Mouse (Mus musculus): ENCODE measurements around the gene Plxnb1. TPM values are rescaled to one million over a fixed set of nuclear protein-coding genes. Genes with fewer than 3 reads are reported as not detected.

The Plxnb1 gene
- polyA plus RNA-seq, 1 experiment from 2014 or later, result not detected

- no peak overlapping the region for H3K4me3 ChIP-seq (ENCODE audit: inconsistent target)
- peaks cover 9% of the 10 kb centered on the region for H3K36me3 ChIP-seq (ENCODE audit: inconsistent target)
- WGBS (ENCODE audit: missing documents), result 28% methylated on average over 2 of the region's 2 CpGs
- peaks cover 51% of the 10 kb centered on the region for H3K79me2 ChIP-seq (ENCODE audit: inconsistent target)
- H3K27ac ChIP-seq, result no peak overlapping the region
Measured at GRCm38 (mm10) chr9:109084922-109085321, 10.3 kb upstream of the Plxnb1 start.

DNA sequence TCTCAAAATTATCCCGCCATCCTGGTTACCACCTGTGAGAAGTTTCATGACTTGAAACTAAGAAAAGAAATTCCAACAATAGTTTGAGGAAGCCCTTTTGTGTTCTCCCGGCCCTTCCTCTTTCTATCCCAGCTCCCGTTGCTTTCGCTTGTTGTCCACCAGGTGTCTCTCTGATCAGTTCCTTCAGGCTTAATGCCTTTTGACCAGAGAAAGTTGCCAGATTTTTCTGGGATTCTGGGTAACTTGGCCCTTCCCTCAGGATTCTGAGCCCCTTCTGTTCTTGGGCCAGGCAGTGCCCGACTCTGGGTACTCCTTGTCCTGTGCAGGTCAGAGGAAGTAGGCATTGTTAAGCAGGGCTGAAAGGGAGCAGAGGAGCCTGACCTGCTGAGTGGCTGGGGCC lies 7.2 kb upstream of the Plxnb1 start:
- peaks cover 20% of the 10 kb centered on the region for H3K79me2 ChIP-seq (ENCODE audit: inconsistent target)
- H3K27ac ChIP-seq, result no peak overlapping the region
- H3K4me3 ChIP-seq (ENCODE audit: inconsistent target), result no peak overlapping the region
- WGBS (ENCODE audit: missing documents), result 15% methylated on average over 5 of the region's 5 CpGs
- H3K36me3 ChIP-seq (ENCODE audit: inconsistent target), result peaks cover 34% of the 10 kb centered on the region

- H3K27ac ChIP-seq, result no peak overlapping the region
- 95% methylated on average over 15 of the region's 15 CpGs for WGBS (ENCODE audit: missing documents)
Measured at GRCm38 (mm10) chr9:109090446-109090845, 4.7 kb upstream of the Plxnb1 start.

DNA sequence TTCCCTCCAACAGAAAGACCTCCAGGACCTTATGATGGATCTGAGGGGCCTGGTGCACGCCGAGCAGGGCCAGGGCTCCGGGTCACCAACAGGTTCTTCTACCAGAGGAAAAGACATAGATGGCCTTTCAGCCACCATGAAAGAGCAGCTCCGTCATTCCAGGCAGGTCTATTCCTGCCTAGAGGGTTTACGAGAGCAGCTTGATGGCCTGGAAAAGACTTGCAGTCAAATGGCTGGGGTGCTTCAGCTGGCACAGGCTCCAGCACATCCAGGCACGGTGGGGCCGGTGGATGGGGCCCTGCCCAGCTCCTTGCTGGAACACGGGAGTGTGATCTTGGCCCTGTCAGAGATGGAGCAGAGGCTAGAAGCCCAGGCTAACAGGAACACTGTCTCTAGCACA lies 3.4 kb upstream of the Plxnb1 start:
- Histone ChIP-seq H3K36me3 (ENCODE audit: inconsistent target) (peaks cover 34% of the 10 kb centered on the region), H3K4me3 (ENCODE audit: inconsistent target) (no peak overlapping the region)

More at GRCm38 (mm10) chr9:109090446-109090845, 4.7 kb upstream of the Plxnb1 start:
- Histone ChIP-seq H3K4me3 (ENCODE audit: inconsistent target) (no peak overlapping the region), H3K79me2 (ENCODE audit: inconsistent target) (no peaks in the 10 kb centered on the region; the same call in 1 of the 2 replicates), H3K36me3 (ENCODE audit: inconsistent target) (peaks cover 34% of the 10 kb centered on the region)

GRCm38 (mm10) chr9:109092799-109093198 lies 2.4 kb upstream of the Plxnb1 start:
- H3K4me3 ChIP-seq (ENCODE audit: inconsistent target), result no peak overlapping the region
- H3K36me3 ChIP-seq (ENCODE audit: inconsistent target), result peaks cover 34% of the 10 kb centered on the region
- WGBS (ENCODE audit: missing documents), result 93% methylated on average over 6 of the region's 6 CpGs
- no peaks in the 10 kb centered on the region for H3K79me2 ChIP-seq (ENCODE audit: inconsistent target)
- no peak overlapping the region for H3K27ac ChIP-seq

More for the DNA sequence above, 3.4 kb upstream of the Plxnb1 start:
- H3K27ac ChIP-seq, result no peak overlapping the region
- WGBS (ENCODE audit: missing documents), result 95% methylated on average over 8 of the region's 8 CpGs
- no peaks in the 10 kb centered on the region for H3K79me2 ChIP-seq (ENCODE audit: inconsistent target)

- Histone ChIP-seq H3K27ac (no peak overlapping the region), H3K36me3 (ENCODE audit: inconsistent target) (peaks cover 34% of the 10 kb centered on the region), H3K79me2 (ENCODE audit: inconsistent target) (no peaks in the 10 kb centered on the region), H3K4me3 (ENCODE audit: inconsistent target) (no peak overlapping the region)
- 62% methylated on average over 9 of the region's 11 CpGs for WGBS (ENCODE audit: missing documents)
Measured at GRCm38 (mm10) chr9:109093786-109094552, 1.2 kb upstream of the Plxnb1 start.

GRCm38 (mm10) chr9:109094553-109095136 lies 544 bp upstream of the Plxnb1 start:
- H3K27ac ChIP-seq, result no peak overlapping the region
- WGBS (ENCODE audit: missing documents), result 15% methylated on average over 21 of the region's 21 CpGs

GRCm38 (mm10) chr9:109096251-109096661 lies 1.1 kb downstream of the Plxnb1 start:
- peaks cover 12% of the 10 kb centered on the region; the same call in 1 of the 2 replicates for H3K36me3 ChIP-seq (ENCODE audit: inconsistent target)
- no peak overlapping the region for H3K4me3 ChIP-seq (ENCODE audit: inconsistent target)
- WGBS (ENCODE audit: missing documents), result 98% methylated on average over 9 of the region's 9 CpGs
- no peaks in the 10 kb centered on the region for H3K79me2 ChIP-seq (ENCODE audit: inconsistent target)
- no peak overlapping the region for H3K27ac ChIP-seq

More at GRCm38 (mm10) chr9:109094553-109095136, 544 bp upstream of the Plxnb1 start:
- H3K36me3 ChIP-seq (ENCODE audit: inconsistent target), result peaks cover 28% of the 10 kb centered on the region
- H3K4me3 ChIP-seq (ENCODE audit: inconsistent target), result no peak overlapping the region
- no peaks in the 10 kb centered on the region for H3K79me2 ChIP-seq (ENCODE audit: inconsistent target)

DNA sequence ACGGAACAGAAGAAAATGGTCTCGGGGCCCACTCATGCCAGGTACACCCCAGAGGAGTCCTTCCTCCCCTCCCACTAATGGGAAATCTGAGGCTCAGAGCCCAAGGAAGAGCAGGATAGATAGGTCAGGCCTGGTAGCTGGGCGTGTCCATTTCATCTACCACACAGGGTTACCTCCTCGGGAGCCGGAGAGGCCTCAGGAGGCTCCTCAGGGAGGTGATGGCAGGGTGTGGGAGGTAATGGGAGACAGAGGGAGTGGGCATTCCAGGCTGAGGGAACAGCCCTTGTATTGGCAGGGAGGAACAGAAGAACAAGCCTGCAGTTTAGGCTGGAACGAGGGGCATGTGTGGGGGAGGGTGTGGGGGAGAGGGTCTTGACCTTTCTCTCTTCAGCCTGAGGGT lies 1.7 kb downstream of the Plxnb1 start:
- Histone ChIP-seq H3K4me3 (ENCODE audit: inconsistent target) (no peak overlapping the region), H3K36me3 (ENCODE audit: inconsistent target) (0 out of 2 replicates have a peak, but pooled peaks cover 6% of the 10 kb centered on the region), H3K27ac (no peak overlapping the region), H3K79me2 (ENCODE audit: inconsistent target) (no peaks in the 10 kb centered on the region)
- WGBS (ENCODE audit: missing documents), result 91% methylated on average over 6 of the region's 6 CpGs

DNA sequence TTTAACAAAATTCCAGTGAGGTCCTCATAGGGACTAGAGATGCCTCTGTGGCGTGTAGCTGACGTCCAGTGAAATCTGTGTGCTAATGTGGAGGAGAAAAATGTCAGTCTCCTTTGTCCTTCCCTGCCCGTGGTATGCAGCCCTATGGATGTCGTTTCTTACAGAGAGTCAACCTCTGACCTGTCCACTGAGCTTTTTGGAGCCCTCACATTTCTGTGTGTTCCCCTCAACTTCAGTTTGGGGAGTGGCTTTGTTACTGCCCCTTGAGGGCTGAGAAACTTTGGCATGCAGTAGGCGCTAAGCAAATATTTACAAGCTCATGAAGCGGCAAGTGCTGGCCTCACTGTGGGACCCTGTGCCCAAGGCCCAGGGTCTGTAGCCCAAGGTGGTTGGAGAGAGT lies 2.1 kb downstream of the Plxnb1 start:
- WGBS (ENCODE audit: missing documents), result 90% methylated on average over 6 of the region's 6 CpGs
- no peak overlapping the region for H3K4me3 ChIP-seq (ENCODE audit: inconsistent target)
- no peaks in the 10 kb centered on the region for H3K79me2 ChIP-seq (ENCODE audit: inconsistent target)
- no peak overlapping the region for H3K27ac ChIP-seq
- 0 out of 2 replicates have a peak, but pooled peaks cover 2% of the 10 kb centered on the region for H3K36me3 ChIP-seq (ENCODE audit: inconsistent target)

DNA sequence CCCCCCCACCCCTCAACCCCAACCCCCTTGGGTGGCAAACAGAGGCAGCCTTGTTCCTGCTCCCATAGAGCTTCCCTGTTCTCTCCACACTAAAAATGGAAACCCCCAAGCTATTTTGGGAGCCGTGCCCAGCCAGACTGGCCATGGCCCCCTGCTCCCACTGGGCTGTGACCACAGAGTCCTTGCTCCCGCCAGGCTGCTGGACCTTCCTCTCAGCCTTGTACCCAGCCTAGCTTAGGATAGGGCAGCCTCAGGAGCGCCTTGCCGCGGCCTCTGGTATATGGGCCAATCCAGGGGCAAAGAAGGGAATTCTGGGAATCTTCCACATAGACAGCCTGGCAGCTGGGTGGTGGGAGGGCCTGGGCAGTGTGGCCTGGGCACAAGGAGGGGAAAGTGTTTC lies 2.6 kb downstream of the Plxnb1 start:
- 77% methylated on average over 5 of the region's 5 CpGs for WGBS (ENCODE audit: missing documents)

DNA sequence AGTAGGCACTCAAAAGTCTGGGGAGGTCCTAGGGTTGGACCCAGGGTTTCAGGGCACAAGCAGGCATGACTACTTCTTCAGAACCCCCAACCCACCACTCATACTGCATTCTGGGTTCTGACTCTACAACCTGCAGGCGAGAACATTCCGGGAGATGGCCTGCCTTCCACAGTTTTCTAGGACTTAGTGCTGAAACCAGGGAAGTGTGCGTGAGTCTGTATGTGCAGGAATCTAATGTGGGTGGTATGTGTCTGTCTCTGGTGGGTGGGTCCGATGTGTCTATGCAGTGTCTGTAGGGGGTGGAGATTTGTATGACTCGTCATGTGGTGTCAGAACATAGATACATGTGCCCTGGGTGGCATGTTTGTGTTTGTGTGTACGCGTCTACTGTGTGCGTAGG lies 3.2 kb downstream of the Plxnb1 start:
- WGBS (ENCODE audit: missing documents), result 90% methylated on average over 8 of the region's 8 CpGs
- Histone ChIP-seq H3K79me2 (ENCODE audit: inconsistent target) (no peaks in the 10 kb centered on the region), H3K36me3 (ENCODE audit: inconsistent target) (no peaks in the 10 kb centered on the region), H3K27ac (no peak overlapping the region), H3K4me3 (ENCODE audit: inconsistent target) (no peak overlapping the region)

More for the DNA sequence above, 2.6 kb downstream of the Plxnb1 start:
- H3K4me3 ChIP-seq (ENCODE audit: inconsistent target), result no peak overlapping the region
- H3K27ac ChIP-seq, result no peak overlapping the region
- no peaks in the 10 kb centered on the region for H3K79me2 ChIP-seq (ENCODE audit: inconsistent target)
- H3K36me3 ChIP-seq (ENCODE audit: inconsistent target), result no peaks in the 10 kb centered on the region

- WGBS (ENCODE audit: missing documents), result 93% methylated on average over 6 of the region's 6 CpGs
- no peak overlapping the region for H3K27ac ChIP-seq
- H3K79me2 ChIP-seq (ENCODE audit: inconsistent target), result no peaks in the 10 kb centered on the region
- no peak overlapping the region for H3K4me3 ChIP-seq (ENCODE audit: inconsistent target)
- no peaks in the 10 kb centered on the region for H3K36me3 ChIP-seq (ENCODE audit: inconsistent target)
Measured at GRCm38 (mm10) chr9:109098969-109099368, 3.8 kb downstream of the Plxnb1 start.

DNA sequence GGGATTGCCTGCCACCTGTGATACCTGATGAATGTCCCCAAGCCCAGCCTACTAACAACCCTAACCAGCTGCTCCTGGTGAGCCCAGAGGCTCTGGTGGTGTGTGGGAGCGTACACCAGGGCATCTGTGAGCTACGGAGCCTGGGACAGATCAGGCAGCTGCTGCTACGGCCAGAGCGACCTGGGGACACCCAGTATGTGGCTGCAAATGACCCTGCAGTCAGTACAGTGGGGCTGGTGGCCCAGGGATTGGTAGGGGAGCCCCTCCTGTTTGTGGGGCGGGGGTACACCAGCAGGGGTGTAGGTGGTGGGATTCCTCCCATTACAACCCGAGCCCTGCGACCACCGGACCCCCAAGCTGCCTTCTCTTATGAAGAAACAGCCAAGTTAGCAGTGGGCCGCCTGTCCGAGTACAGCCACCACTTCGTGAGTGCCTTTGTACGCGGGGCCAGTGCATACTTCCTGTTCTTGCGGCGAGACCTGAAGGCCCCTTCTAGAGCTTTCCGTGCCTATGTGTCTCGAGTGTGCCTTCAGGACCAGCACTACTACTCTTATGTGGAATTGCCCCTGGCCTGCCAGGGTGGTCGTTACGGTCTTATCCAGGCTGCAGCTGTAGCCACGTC lies 5.2 kb downstream of the Plxnb1 start:
- Histone ChIP-seq H3K4me3 (ENCODE audit: inconsistent target) (no peak overlapping the region), H3K79me2 (ENCODE audit: inconsistent target) (no peaks in the 10 kb centered on the region), H3K27ac (no peak overlapping the region), H3K36me3 (ENCODE audit: inconsistent target) (no peaks in the 10 kb centered on the region)
- 36% methylated on average over 17 of the region's 20 CpGs for WGBS (ENCODE audit: missing documents)

DNA sequence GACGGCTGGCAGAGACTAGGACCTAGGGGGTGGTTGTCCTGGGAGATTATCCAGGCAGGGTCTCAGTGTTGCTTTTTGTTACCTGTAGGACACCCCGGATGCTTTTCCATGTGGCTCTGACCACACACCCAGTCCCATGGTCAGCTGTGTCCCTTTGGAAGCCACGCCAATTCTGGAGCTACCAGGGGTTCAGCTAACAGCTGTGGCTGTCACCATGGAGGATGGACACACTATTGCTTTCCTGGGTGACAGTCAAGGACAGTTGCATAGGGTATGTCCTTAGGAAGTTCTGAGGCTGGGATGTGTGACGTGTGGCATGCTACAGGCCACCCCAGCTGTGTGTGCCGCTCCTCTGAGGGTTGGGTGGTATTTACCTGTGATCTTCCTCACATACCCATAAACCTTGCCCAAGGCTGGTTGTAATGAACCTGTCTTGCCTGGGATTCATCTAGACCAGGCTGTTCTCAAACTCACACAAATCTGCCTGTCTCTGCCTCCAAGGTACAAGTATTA lies 6.8 kb downstream of the Plxnb1 start:
- H3K4me3 ChIP-seq (ENCODE audit: inconsistent target), result no peak overlapping the region
- 97% methylated on average over 5 of the region's 5 CpGs for WGBS (ENCODE audit: missing documents)
- H3K79me2 ChIP-seq (ENCODE audit: inconsistent target), result no peaks in the 10 kb centered on the region

More for the DNA sequence above, 6.8 kb downstream of the Plxnb1 start:
- no peak overlapping the region for H3K27ac ChIP-seq
- no peaks in the 10 kb centered on the region for H3K36me3 ChIP-seq (ENCODE audit: inconsistent target)
